Mouse (Mus musculus) liver, postnatal 0 days (tissue): Measurements from ENCODE around the gene Hsph1. TPM values are rescaled to one million over a fixed set of nuclear protein-coding genes. Genes with fewer than 3 reads are reported as not detected.

ENCODE experiments used
- ATAC-seq: fragments of 200-750 bp; cut with Nextera tagmentation; 2 replicates; pipeline ENCODE4 v1.8.0; 2017; ENCODE audit warnings: mild to moderate bottlenecking, moderate library complexity
- DNase-seq: peaks from one replicate; pipeline ENCODE4 v3.0.0-alpha.2; 2016
- H3K27ac ChIP-seq: fragments of 300-500 bp; sonication (generic); 2 replicates; pipeline ENCODE4 v1.5.1; 2014; ENCODE audit warnings: antibody characterized with exemption, moderate library complexity, mild to moderate bottlenecking, low read depth
- H3K27me3 ChIP-seq: fragments of 300-500 bp; sonication (generic); 2 replicates; pipeline ENCODE4 v1.6.1; 2014; ENCODE audit warnings: low read length, control low read depth, mixed read lengths; ENCODE audit not compliant: insufficient read depth
- H3K36me3 ChIP-seq: fragments of 300-500 bp; sonication (generic); replicated peaks from 2 replicates; pipeline ENCODE4 v1.6.1; 2014; ENCODE audit warnings: mild to moderate bottlenecking, control low read depth, low read length, moderate library complexity, mixed read lengths; ENCODE audit not compliant: insufficient read depth
- H3K4me1 ChIP-seq: fragments of 300-500 bp; sonication (generic); 2 replicates; pipeline ENCODE4 v1.6.1; 2014; ENCODE audit warnings: antibody characterized with exemption, mild to moderate bottlenecking, control low read depth; ENCODE audit not compliant: insufficient read depth
- H3K4me2 ChIP-seq: fragments of 300-500 bp; sonication (generic); 2 replicates; pipeline ENCODE4 v1.6.1; 2014; ENCODE audit warnings: low read depth, mild to moderate bottlenecking, low read length, moderate library complexity, mixed read lengths
- H3K4me3 ChIP-seq: fragments of 300-500 bp; sonication (generic); 2 replicates; pipeline ENCODE4 v1.5.1; 2014; ENCODE audit warnings: low read depth, low read length
- H3K9ac ChIP-seq: fragments of 300-500 bp; sonication (generic); replicated peaks from 2 replicates; pipeline ENCODE4 v1.6.1; 2014; ENCODE audit warnings: mild to moderate bottlenecking, moderate library complexity
- H3K9me3 ChIP-seq: fragments of 300-500 bp; sonication (generic); 2 replicates; pipeline ENCODE4 v1.6.1; 2016; ENCODE audit warnings: mild to moderate bottlenecking, control low read depth, low read length, mixed read lengths
- CTCF ChIP-seq: sonication (generic); IDR thresholded peaks from 2 replicates; pipeline ENCODE4 v1.5.1; 2016; ENCODE audit warnings: antibody characterized with exemption, low read depth
- EP300 ChIP-seq: IDR thresholded peaks from 2 replicates; pipeline ENCODE4 v1.6.1; 2016; ENCODE audit warnings: antibody characterized with exemption, low read depth, mild to moderate bottlenecking
- WGBS: fragments of 180-500 bp; shearing (Covaris S2); extraction: QIAGEN DNeasy Blood & Tissue Kit; methylation state at CpG from one replicate; pipeline ENCODE4 v1.1.7; 2014; ENCODE audit not compliant: insufficient replicate concordance; 5-methylcytosine and 5-hydroxymethylcytosine counted together
- polyA plus RNA-seq: library from polyadenylated mRNA; unstranded; fragments of >200 nt; fragmentation: Nextera tagmentation; extraction: Ambion mirVana; gene quantifications from 2 replicates; pipeline ENCODE4 v1.2.1, GENCODE M21; 2015

Gene Hsph1
- polyA plus RNA-seq, 1 experiment from 2014 or later, result 6.4 TPM

DNA sequence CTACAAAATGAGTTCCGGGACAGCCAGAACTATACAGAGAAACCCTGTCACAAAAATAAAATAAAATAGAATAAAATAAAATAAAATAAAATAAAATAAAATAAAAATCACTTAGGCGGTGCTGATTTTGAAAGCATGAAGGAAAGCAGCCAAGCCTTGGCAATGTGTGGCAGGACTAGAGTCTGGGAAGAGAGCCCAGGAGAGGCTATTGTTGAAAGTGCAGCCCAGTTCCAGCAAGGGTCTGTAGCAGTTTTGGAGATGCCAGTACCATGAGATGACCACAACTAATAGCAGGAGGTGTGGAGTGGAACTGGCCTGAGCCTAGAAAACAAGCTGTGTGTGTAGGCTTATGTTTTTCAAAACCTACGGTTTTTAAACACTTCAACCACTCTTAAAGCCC is 34.2 kb downstream of the Hsph1 start:
- Histone ChIP-seq H3K4me1 (no peaks in the 10 kb centered on the region), H3K36me3 (no peaks in the 10 kb centered on the region), H3K27ac (no peak overlapping the region), H3K27me3 (no peaks in the 10 kb centered on the region), H3K4me2 (no peak overlapping the region), H3K4me3 (no peak overlapping the region), H3K9ac (no peak overlapping the region), H3K9me3 (no peaks in the 10 kb centered on the region)
- ATAC-seq (no peak), DNase-seq (no peak)
- WGBS, result 80% methylated on average over 3 of the region's 3 CpGs
- no peak for TF ChIP-seq CTCF
- no peak for TF ChIP-seq EP300

DNA sequence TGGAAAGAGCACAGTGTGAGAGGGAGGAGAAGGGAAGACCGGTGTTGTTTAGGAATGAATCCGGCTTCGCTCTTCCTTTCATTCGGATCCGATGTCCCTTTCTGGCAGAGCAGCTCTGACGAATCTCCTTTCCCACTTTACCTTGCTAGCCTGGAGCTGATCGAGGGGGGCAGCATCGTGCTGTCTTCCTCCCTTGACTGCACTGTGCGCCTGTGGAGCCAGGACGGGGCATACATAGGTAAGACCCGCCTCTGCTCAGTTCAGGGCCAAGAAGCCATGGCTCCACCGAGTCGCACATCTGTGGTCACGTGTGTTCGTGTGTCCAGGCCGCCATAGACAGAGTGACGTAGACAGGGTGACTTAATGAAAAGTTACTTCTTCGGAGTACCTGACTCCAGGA is 38.8 kb downstream of the Hsph1 start:
- no peak overlapping the region for H3K27ac ChIP-seq
- no peaks in the 10 kb centered on the region for H3K27me3 ChIP-seq
- no peak overlapping the region for H3K9ac ChIP-seq
- WGBS, result 52% methylated on average over 18 of the region's 18 CpGs
- no peaks in the 10 kb centered on the region for H3K4me1 ChIP-seq
- no peak overlapping the region for H3K4me3 ChIP-seq
- H3K9me3 ChIP-seq, result no peaks in the 10 kb centered on the region
- DNase-seq, result no peak
- TF ChIP-seq CTCF, result no peak
- no peak for TF ChIP-seq EP300
- no peak for ATAC-seq
- H3K36me3 ChIP-seq, result no peaks in the 10 kb centered on the region
- H3K4me2 ChIP-seq, result no peak overlapping the region

DNA sequence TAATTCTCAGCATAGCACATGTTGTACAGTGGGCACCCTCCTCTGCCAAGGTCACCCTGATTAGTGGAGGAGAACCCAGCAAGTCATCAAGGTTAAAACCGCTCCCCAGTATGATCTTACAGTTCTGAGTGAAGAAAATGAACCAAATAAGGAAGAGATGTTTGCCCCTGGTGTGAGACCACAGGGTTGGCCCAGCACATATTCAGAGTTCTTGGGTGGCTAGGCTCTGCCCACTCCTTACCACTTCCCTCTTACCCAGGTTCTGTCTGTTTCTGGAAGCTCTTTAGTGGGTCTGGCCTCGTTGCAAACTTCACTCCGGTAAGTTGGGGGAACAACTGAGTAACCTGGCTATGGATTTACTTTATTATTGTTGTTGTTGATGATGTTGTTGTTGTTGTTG is 42.0 kb downstream of the Hsph1 start:
- no peak for DNase-seq
- no peaks in the 10 kb centered on the region for H3K36me3 ChIP-seq
- no peaks in the 10 kb centered on the region for H3K4me1 ChIP-seq
- H3K4me3 ChIP-seq, result no peak overlapping the region
- 55% methylated on average over 3 of the region's 3 CpGs for WGBS
- H3K27ac ChIP-seq, result no peak overlapping the region
- H3K27me3 ChIP-seq, result no peaks in the 10 kb centered on the region
- H3K4me2 ChIP-seq, result no peak overlapping the region
- no peak for TF ChIP-seq CTCF
- TF ChIP-seq EP300, result no peak
- H3K9me3 ChIP-seq, result no peaks in the 10 kb centered on the region
- no peak for ATAC-seq
- no peak overlapping the region for H3K9ac ChIP-seq

DNA sequence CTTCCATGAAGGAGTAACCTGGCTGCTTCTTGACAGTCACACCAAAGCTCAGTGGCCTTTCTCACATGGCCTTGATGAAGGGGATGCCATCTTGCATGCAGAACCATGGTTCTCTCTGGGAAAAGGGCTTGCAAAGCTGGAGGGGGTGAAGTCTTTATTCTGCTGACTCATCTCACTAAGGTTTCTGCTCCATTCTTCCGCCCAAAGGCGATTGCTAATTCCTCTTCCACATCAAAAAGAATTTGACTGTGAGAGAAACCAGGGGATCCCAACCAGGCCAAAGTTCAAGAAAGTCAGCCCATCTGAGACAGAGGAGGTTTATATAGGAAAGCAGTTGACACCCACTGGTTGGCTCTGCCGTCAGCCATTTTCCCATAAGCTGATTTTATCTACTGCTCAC is 46.2 kb downstream of the Hsph1 start:
- TF ChIP-seq EP300, result no peak
- TF ChIP-seq CTCF, result no peak
- H3K4me3 ChIP-seq, result no peak overlapping the region

DNA sequence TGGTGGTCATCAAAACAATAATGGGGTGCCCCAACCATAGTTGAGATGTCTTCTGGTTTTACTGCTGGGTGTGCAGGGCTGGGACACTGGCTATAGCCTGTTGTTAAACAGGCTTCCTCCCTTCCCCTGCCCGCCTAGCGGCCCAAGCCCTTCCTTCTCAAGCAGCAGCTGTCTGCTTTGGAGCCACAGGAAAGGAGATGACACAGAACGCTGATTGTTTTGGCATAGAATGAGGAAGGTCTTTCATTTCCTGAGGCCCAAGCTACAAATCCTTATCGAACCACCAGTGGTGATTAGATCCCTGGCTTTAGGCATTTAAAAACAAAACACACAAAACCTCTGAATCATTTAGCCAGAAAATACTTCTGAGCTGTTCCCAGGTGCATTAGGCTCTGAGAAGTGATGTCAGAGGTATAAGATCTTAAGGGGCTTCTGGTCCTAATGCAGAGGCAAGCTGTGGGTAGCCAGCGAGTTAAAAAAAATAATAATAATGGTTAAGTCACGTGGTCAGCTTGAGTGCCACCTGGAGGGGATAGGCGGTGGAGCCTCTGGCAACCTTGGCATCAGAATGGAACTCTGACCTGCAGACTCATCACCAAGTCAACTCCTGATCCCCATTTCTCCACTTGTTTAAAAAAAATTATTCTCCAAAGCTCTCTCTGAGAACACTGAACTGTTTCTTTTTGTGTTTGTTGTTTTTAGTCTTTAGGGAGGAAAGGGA is 47.2 kb downstream of the Hsph1 start:
- H3K9ac ChIP-seq, result no peak overlapping the region
- no peaks in the 10 kb centered on the region for H3K27me3 ChIP-seq
- no peak overlapping the region for H3K4me3 ChIP-seq
- H3K4me2 ChIP-seq, result no peak overlapping the region
- H3K27ac ChIP-seq, result no peak overlapping the region
- peaks cover 4% of the 10 kb centered on the region; the same call in 1 of the 2 replicates for H3K4me1 ChIP-seq
- DNase-seq (no peak), ATAC-seq (no peak)
- TF ChIP-seq EP300 (no peak), CTCF (0 out of 2 replicates have a peak, but pooled peaks have one; percentile 1)
- H3K9me3 ChIP-seq, result no peaks in the 10 kb centered on the region
- 37% methylated on average over 7 of the region's 7 CpGs for WGBS
- H3K36me3 ChIP-seq, result no peaks in the 10 kb centered on the region

More for the DNA sequence above, 46.2 kb downstream of the Hsph1 start:
- Histone ChIP-seq H3K36me3 (no peaks in the 10 kb centered on the region), H3K4me2 (no peak overlapping the region), H3K9ac (no peak overlapping the region), H3K27me3 (no peaks in the 10 kb centered on the region), H3K4me1 (peaks cover 4% of the 10 kb centered on the region; the same call in 1 of the 2 replicates), H3K27ac (no peak overlapping the region), H3K9me3 (no peaks in the 10 kb centered on the region)
- 39% methylated on average over 3 of the region's 3 CpGs for WGBS
- ATAC-seq (no peak), DNase-seq (no peak)

- H3K9me3 ChIP-seq, result no peaks in the 10 kb centered on the region
- H3K27ac ChIP-seq, result no peak overlapping the region
- DNase-seq (no peak), ATAC-seq (no peak)
- H3K4me3 ChIP-seq, result no peak overlapping the region
- H3K9ac ChIP-seq, result no peak overlapping the region
- H3K27me3 ChIP-seq, result no peaks in the 10 kb centered on the region
- no peaks in the 10 kb centered on the region for H3K36me3 ChIP-seq
- no peak overlapping the region for H3K4me2 ChIP-seq
- 44% methylated on average over 11 of the region's 11 CpGs for WGBS
- TF ChIP-seq CTCF, result no peak
- no peak for TF ChIP-seq EP300
- peaks cover 4% of the 10 kb centered on the region; the same call in 1 of the 2 replicates for H3K4me1 ChIP-seq
Observed at GRCm38 (mm10) chr5:149587327-149587895, 48.8 kb downstream of the Hsph1 start.
